In genomic region chr5:90551191-90551590, GRCm38 (mm10) we compare ENCODE assay signal across 37 mouse cellular contexts. TPM values are rescaled to one million over a fixed set of nuclear protein-coding genes. Genes with fewer than 3 reads are reported as not detected.
"Had no signal": no experiment of that assay in that cellular context is flagged by ENCODE, and none has a peak within 500 bp of the region (broad histone marks: within the 10 kb centered on the region; RNA-seq: fewer than 3 reads in every experiment).

No protein-coding gene starts in this region.

- H3K4me1 ChIP-seq: embryonic facial prominence, embryonic 10.5 days; embryonic facial prominence, embryonic 12.5 days; embryonic facial prominence, embryonic 13.5 days; embryonic facial prominence, embryonic 15.5 days; forebrain, embryonic 10.5 days; forebrain, embryonic 12.5 days; forebrain, embryonic 13.5 days; forebrain, embryonic 15.5 days had no signal

- H3K4me3 ChIP-seq: embryonic facial prominence, embryonic 10.5 days; embryonic facial prominence, embryonic 12.5 days; embryonic facial prominence, embryonic 13.5 days; embryonic facial prominence, embryonic 15.5 days; erythroblast, embryonic 14.5 days; forebrain, embryonic 10.5 days; forebrain, embryonic 12.5 days; forebrain, embryonic 13.5 days; forebrain, embryonic 15.5 days; gastrocnemius, adult 2 months; heart, adult 2 months had no signal

- H3K27ac ChIP-seq: embryonic facial prominence, embryonic 10.5 days; embryonic facial prominence, embryonic 12.5 days; embryonic facial prominence, embryonic 13.5 days; embryonic facial prominence, embryonic 15.5 days; forebrain, embryonic 10.5 days; forebrain, embryonic 12.5 days; forebrain, embryonic 13.5 days; forebrain, embryonic 15.5 days; gastrocnemius, adult 2 months; heart, adult 2 months had no signal

- H3K27me3 ChIP-seq: embryonic facial prominence, embryonic 12.5 days; embryonic facial prominence, embryonic 13.5 days; embryonic facial prominence, embryonic 15.5 days; forebrain, embryonic 12.5 days; forebrain, embryonic 13.5 days; forebrain, embryonic 15.5 days had no signal

- H3K36me3 ChIP-seq: embryonic facial prominence, embryonic 10.5 days; embryonic facial prominence, embryonic 12.5 days; embryonic facial prominence, embryonic 13.5 days; embryonic facial prominence, embryonic 15.5 days; forebrain, embryonic 10.5 days; forebrain, embryonic 12.5 days; forebrain, embryonic 15.5 days had no signal

- H3K9ac ChIP-seq: embryonic facial prominence, embryonic 12.5 days; embryonic facial prominence, embryonic 13.5 days; embryonic facial prominence, embryonic 15.5 days; forebrain, embryonic 12.5 days; forebrain, embryonic 13.5 days; forebrain, embryonic 15.5 days; forebrain, postnatal 0 days had no signal

- DNase-seq: cerebellum, adult 2 months; cerebellum, adult 8-10 months; cerebellum, adult 9-10 months; cerebellum, adult 9-11 months; cerebellum, postnatal 10 days; cerebellum, postnatal 14 days; cerebellum, postnatal 25 days; cerebellum, postnatal 36 days; embryo, embryonic 11 days; forebrain, postnatal 0 days; gastrocnemius, adult 2 months; gastrocnemius, postnatal 10 days; gastrocnemius, postnatal 14 days; gastrocnemius, postnatal 25 days; gastrocnemius, postnatal 36 days; heart, adult 18-20 months; heart, adult 2 months had no signal

RNA-seq across cellular contexts. Expression of gene 5830473C10Rik, which starts 9.7 kb away (rescaled TPM):
- total RNA-seq: gastrocnemius, adult 18-20 months; gastrocnemius, adult 2 months; gastrocnemius, adult 8-10 months; gastrocnemius, postnatal 10 days; gastrocnemius, postnatal 14 days; gastrocnemius, postnatal 25 days; gastrocnemius, postnatal 36 days; granulocyte monocyte progenitor cell, adult 5-6 weeks; heart, adult 18-20 months; heart, adult 2 months had no signal
- polyA plus RNA-seq: cerebellum, adult 2 months; embryonic facial prominence, embryonic 10.5 days; embryonic facial prominence, embryonic 11.5 days; embryonic facial prominence, embryonic 13.5 days; embryonic facial prominence, embryonic 15.5 days; erythroblast, embryonic 14.5 days; forebrain, embryonic 10.5 days; forebrain, embryonic 11.5 days; forebrain, embryonic 12.5 days; forebrain, embryonic 13.5 days; forebrain, embryonic 14.5 days; forebrain, embryonic 15.5 days; forebrain, embryonic 16.5 days; heart, adult 2 months had no signal

RNA-seq across cellular contexts. Expression of gene Afm, which starts 32.5 kb away (rescaled TPM):
- total RNA-seq: common myeloid progenitor, adult 5-6 weeks; forebrain, postnatal 0 days; gastrocnemius, adult 2 months; gastrocnemius, postnatal 14 days; gastrocnemius, postnatal 25 days; gastrocnemius, postnatal 36 days; granulocyte monocyte progenitor cell, adult 5-6 weeks; heart, adult 18-20 months; heart, adult 2 months had no signal
- polyA plus RNA-seq: cerebellum, adult 2 months; cortical plate, adult 2 months; embryonic facial prominence, embryonic 10.5 days; embryonic facial prominence, embryonic 11.5 days; embryonic facial prominence, embryonic 12.5 days; embryonic facial prominence, embryonic 13.5 days; embryonic facial prominence, embryonic 14.5 days; embryonic facial prominence, embryonic 15.5 days; erythroblast, embryonic 14.5 days; forebrain, embryonic 10.5 days; forebrain, embryonic 11.5 days; forebrain, embryonic 12.5 days; forebrain, embryonic 13.5 days; forebrain, embryonic 14.5 days; forebrain, embryonic 15.5 days; forebrain, embryonic 16.5 days; forebrain, postnatal 0 days; frontal cortex, adult 2 months; heart, adult 2 months had no signal
